Mouse (Mus musculus): ENCODE measurements around the gene Ttc29. TPM values are rescaled to one million over a fixed set of nuclear protein-coding genes. Genes with fewer than 3 reads are reported as not detected.

Gene Ttc29
- polyA plus RNA-seq, 1 experiment from 2014 or later, result 0.50 TPM

- 64% methylated on average over 6 of the region's 6 CpGs for WGBS
- no peaks in the 10 kb centered on the region for H3K36me3 ChIP-seq (ENCODE audit: poor library complexity, severe bottlenecking)
- peaks cover 4% of the 10 kb centered on the region; the same call in 1 of the 2 replicates for H3K4me1 ChIP-seq
- ATAC-seq, result no peak
- no peak overlapping the region for H3K4me2 ChIP-seq
- H3K27me3 ChIP-seq, result no peaks in the 10 kb centered on the region
- H3K9me3 ChIP-seq (replicated peaks), result no peaks in the 10 kb centered on the region
- H3K9ac ChIP-seq, result no peak overlapping the region
- no peak overlapping the region for H3K27ac ChIP-seq
- H3K4me3 ChIP-seq, result no peak overlapping the region
These were observed 25.0 kb downstream of the Ttc29 start for GRCm38 (mm10) chr8:78237972-78238675.

- Histone ChIP-seq H3K9me3 (replicated peaks) (no peaks in the 10 kb centered on the region), H3K4me2 (no peak overlapping the region), H3K9ac (no peak overlapping the region), H3K4me3 (no peak overlapping the region), H3K27ac (no peak overlapping the region), H3K4me1 (no peaks in the 10 kb centered on the region), H3K27me3 (no peaks in the 10 kb centered on the region), H3K36me3 (ENCODE audit: poor library complexity, severe bottlenecking) (no peaks in the 10 kb centered on the region)
- no peak for ATAC-seq
- 26% methylated on average over 3 of the region's 3 CpGs for WGBS
These were observed 38.0 kb downstream of the Ttc29 start for GRCm38 (mm10) chr8:78251115-78251514.

- Histone ChIP-seq H3K9me3 (replicated peaks) (no peaks in the 10 kb centered on the region), H3K36me3 (ENCODE audit: poor library complexity, severe bottlenecking) (no peaks in the 10 kb centered on the region), H3K27me3 (no peaks in the 10 kb centered on the region), H3K4me3 (no peak overlapping the region), H3K4me2 (no peak overlapping the region), H3K4me1 (no peaks in the 10 kb centered on the region), H3K9ac (no peak overlapping the region), H3K27ac (no peak overlapping the region)
- ATAC-seq, result no peak
- WGBS, result 74% methylated on average over 4 of the region's 4 CpGs
These were observed 41.3 kb downstream of the Ttc29 start for GRCm38 (mm10) chr8:78254374-78254773.

GRCm38 (mm10) chr8:78255011-78255410 lies 41.9 kb downstream of the Ttc29 start:
- Histone ChIP-seq H3K4me2 (no peak overlapping the region), H3K27me3 (no peaks in the 10 kb centered on the region), H3K9me3 (replicated peaks) (no peaks in the 10 kb centered on the region), H3K36me3 (ENCODE audit: poor library complexity, severe bottlenecking) (no peaks in the 10 kb centered on the region), H3K27ac (no peak overlapping the region), H3K9ac (no peak overlapping the region), H3K4me3 (no peak overlapping the region), H3K4me1 (no peaks in the 10 kb centered on the region)
- WGBS, result 91% methylated on average over 3 of the region's 3 CpGs
- ATAC-seq, result no peak

GRCm38 (mm10) chr8:78265506-78265905 lies 52.4 kb downstream of the Ttc29 start:
- Histone ChIP-seq H3K27ac (no peak overlapping the region), H3K9me3 (replicated peaks) (no peaks in the 10 kb centered on the region)
- WGBS, result 81% methylated on average over 5 of the region's 5 CpGs

GRCm38 (mm10) chr8:78266231-78266630 lies 53.1 kb downstream of the Ttc29 start:
- no peaks in the 10 kb centered on the region for H3K27me3 ChIP-seq
- H3K9ac ChIP-seq, result no peak overlapping the region
- H3K27ac ChIP-seq, result no peak overlapping the region
- WGBS, result 39% methylated on average over 3 of the region's 3 CpGs
- peaks cover 13% of the 10 kb centered on the region for H3K4me1 ChIP-seq
- H3K4me2 ChIP-seq, result no peak overlapping the region
- no peak overlapping the region for H3K4me3 ChIP-seq
- H3K9me3 ChIP-seq (replicated peaks), result no peaks in the 10 kb centered on the region
- ATAC-seq, result no peak
- H3K36me3 ChIP-seq (ENCODE audit: poor library complexity, severe bottlenecking), result no peaks in the 10 kb centered on the region

More at GRCm38 (mm10) chr8:78265506-78265905, 52.4 kb downstream of the Ttc29 start:
- H3K36me3 ChIP-seq (ENCODE audit: poor library complexity, severe bottlenecking), result no peaks in the 10 kb centered on the region
- H3K4me2 ChIP-seq, result no peak overlapping the region
- no peak overlapping the region for H3K4me3 ChIP-seq
- no peaks in the 10 kb centered on the region for H3K27me3 ChIP-seq
- H3K4me1 ChIP-seq, result peaks cover 7% of the 10 kb centered on the region
- ATAC-seq, result no peak
- no peak overlapping the region for H3K9ac ChIP-seq

GRCm38 (mm10) chr8:78267894-78268411 lies 54.9 kb downstream of the Ttc29 start:
- peak; percentile 65 for ATAC-seq

GRCm38 (mm10) chr8:78269281-78269680 lies 56.2 kb downstream of the Ttc29 start:
- H3K9ac ChIP-seq, result no peak overlapping the region
- H3K27me3 ChIP-seq, result no peaks in the 10 kb centered on the region
- ATAC-seq, result no peak
- no peak overlapping the region for H3K4me2 ChIP-seq
- H3K9me3 ChIP-seq (replicated peaks), result no peaks in the 10 kb centered on the region
- no peak overlapping the region for H3K4me3 ChIP-seq
- H3K4me1 ChIP-seq, result peaks cover 24% of the 10 kb centered on the region
- no peaks in the 10 kb centered on the region for H3K36me3 ChIP-seq (ENCODE audit: poor library complexity, severe bottlenecking)
- no peak overlapping the region for H3K27ac ChIP-seq
- WGBS, result 79% methylated on average over 10 of the region's 10 CpGs

More at GRCm38 (mm10) chr8:78267894-78268411, 54.9 kb downstream of the Ttc29 start:
- peak overlapping the region; percentile 18 for H3K4me2 ChIP-seq
- no peak overlapping the region for H3K9ac ChIP-seq
- H3K27ac ChIP-seq, result no peak overlapping the region
- H3K4me3 ChIP-seq, result no peak overlapping the region
- no peaks in the 10 kb centered on the region for H3K9me3 ChIP-seq (replicated peaks)
- 2% methylated on average over 7 of the region's 7 CpGs for WGBS
- peaks cover 24% of the 10 kb centered on the region for H3K4me1 ChIP-seq
- H3K27me3 ChIP-seq, result no peaks in the 10 kb centered on the region
- no peaks in the 10 kb centered on the region for H3K36me3 ChIP-seq (ENCODE audit: poor library complexity, severe bottlenecking)

- 32% methylated on average over 5 of the region's 5 CpGs for WGBS
- Histone ChIP-seq H3K4me2 (no peak overlapping the region), H3K27me3 (no peaks in the 10 kb centered on the region), H3K4me1 (peaks cover 24% of the 10 kb centered on the region), H3K4me3 (no peak overlapping the region), H3K36me3 (ENCODE audit: poor library complexity, severe bottlenecking) (no peaks in the 10 kb centered on the region), H3K9ac (no peak overlapping the region), H3K9me3 (replicated peaks) (no peaks in the 10 kb centered on the region), H3K27ac (no peak overlapping the region)
- 0 out of 2 replicates have a peak, but pooled peaks have one; percentile 25 for ATAC-seq
These were observed 58.3 kb downstream of the Ttc29 start for GRCm38 (mm10) chr8:78271391-78271790.

- Histone ChIP-seq H3K27me3 (no peaks in the 10 kb centered on the region), H3K9me3 (replicated peaks) (no peaks in the 10 kb centered on the region), H3K4me3 (no peak overlapping the region), H3K9ac (no peak overlapping the region), H3K36me3 (ENCODE audit: poor library complexity, severe bottlenecking) (no peaks in the 10 kb centered on the region), H3K4me2 (no peak overlapping the region), H3K27ac (no peak overlapping the region), H3K4me1 (peaks cover 12% of the 10 kb centered on the region)
- no peak for ATAC-seq
- WGBS, result 88% methylated on average over 8 of the region's 8 CpGs
These were observed 63.0 kb downstream of the Ttc29 start for GRCm38 (mm10) chr8:78276120-78276519.

- Histone ChIP-seq H3K4me1 (no peaks in the 10 kb centered on the region), H3K9me3 (replicated peaks) (no peaks in the 10 kb centered on the region), H3K4me3 (no peak overlapping the region), H3K4me2 (no peak overlapping the region), H3K9ac (no peak overlapping the region), H3K27me3 (no peaks in the 10 kb centered on the region), H3K27ac (no peak overlapping the region), H3K36me3 (ENCODE audit: poor library complexity, severe bottlenecking) (no peaks in the 10 kb centered on the region)
- 65% methylated on average over 2 of the region's 2 CpGs for WGBS
- ATAC-seq, result no peak
These were observed 64.3 kb downstream of the Ttc29 start for GRCm38 (mm10) chr8:78277411-78277810.

- Histone ChIP-seq H3K27me3 (no peaks in the 10 kb centered on the region), H3K9me3 (replicated peaks) (no peaks in the 10 kb centered on the region), H3K4me1 (no peaks in the 10 kb centered on the region), H3K9ac (no peak overlapping the region), H3K4me3 (no peak overlapping the region), H3K4me2 (no peak overlapping the region), H3K36me3 (ENCODE audit: poor library complexity, severe bottlenecking) (no peaks in the 10 kb centered on the region), H3K27ac (no peak overlapping the region)
- 94% methylated on average over 5 of the region's 5 CpGs for WGBS
- no peak for ATAC-seq
These were observed 65.5 kb downstream of the Ttc29 start for GRCm38 (mm10) chr8:78278598-78278997.

- no peak for ATAC-seq
- no peaks in the 10 kb centered on the region for H3K4me1 ChIP-seq
- no peak overlapping the region for H3K4me2 ChIP-seq
- H3K36me3 ChIP-seq (ENCODE audit: poor library complexity, severe bottlenecking), result no peaks in the 10 kb centered on the region
- H3K27me3 ChIP-seq, result no peaks in the 10 kb centered on the region
- no peak overlapping the region for H3K27ac ChIP-seq
- 87% methylated on average over 2 of the region's 2 CpGs for WGBS
- H3K9me3 ChIP-seq (replicated peaks), result no peaks in the 10 kb centered on the region
- H3K4me3 ChIP-seq, result no peak overlapping the region
- no peak overlapping the region for H3K9ac ChIP-seq
These were observed 71.7 kb downstream of the Ttc29 start for GRCm38 (mm10) chr8:78284805-78285204.
